Mouse (Mus musculus): ENCODE results near the gene Serinc1. TPM values are rescaled to one million over a fixed set of nuclear protein-coding genes. Genes with fewer than 3 reads are reported as not detected.
A peak's percentile ranks its signal among the peaks of the same experiment; 100 is the strongest.
"Not testable (repeated sequence)": the region's sequence is repeated elsewhere in the genome, so short reads cannot be mapped to it uniquely, and the experiment has no call there.

The Serinc1 gene
- polyA plus RNA-seq (2012; ENCODE audit: insufficient read depth, insufficient read length, missing spikeins) = 187 and 188 TPM in 2 replicates

- Histone ChIP-seq H3K4me3 (ENCODE audit: insufficient read depth, low read length) (peak within 1 kb of the TSS; percentile 74), H3K27ac (ENCODE audit: insufficient read depth, low read depth, low read length) (peak within 1 kb of the TSS; percentile 67)
- no peak for TF ChIP-seq POLR2A (IDR thresholded peaks at IDR 0.05; ENCODE audit: borderline replicate concordance, low read depth, low read length)
These were observed at the start of gene Serinc1 for GRCm38 (mm10) chr10:57532218-57533101. Serinc1 (minus strand) TSS chr10:57532530.

GRCm38 (mm10) chr10:57576721-57577120, 44.4 kb upstream of the Serinc1 start:
- no peak overlapping the region for H3K4me3 ChIP-seq (ENCODE audit: insufficient read depth, low read length)
- TF ChIP-seq CTCF (IDR thresholded peaks at IDR 0.05; ENCODE audit: low read depth, low read length) = no peak
- TF ChIP-seq POLR2A (IDR thresholded peaks at IDR 0.05; ENCODE audit: borderline replicate concordance, low read depth, low read length) = no peak
- H3K4me1 ChIP-seq (ENCODE audit: control insufficient read depth, insufficient read depth, low read length) = no peaks in the 10 kb centered on the region
- no peak overlapping the region for H3K27ac ChIP-seq (ENCODE audit: insufficient read depth, low read depth, low read length)

More at GRCm38 (mm10) chr10:57532218-57533101, at the start of gene Serinc1:
- peaks cover 4% of the 10 kb centered on the region for H3K4me1 ChIP-seq (ENCODE audit: control insufficient read depth, insufficient read depth, low read length)

- no peak overlapping the region for H3K27ac ChIP-seq (ENCODE audit: insufficient read depth, low read depth, low read length)
- no peak overlapping the region for H3K4me3 ChIP-seq (ENCODE audit: insufficient read depth, low read length)
- H3K4me1 ChIP-seq (ENCODE audit: control insufficient read depth, insufficient read depth, low read length) = peaks cover 7% of the 10 kb centered on the region
- TF ChIP-seq POLR2A (IDR thresholded peaks at IDR 0.05; ENCODE audit: borderline replicate concordance, low read depth, low read length) (no peak), CTCF (IDR thresholded peaks at IDR 0.05; ENCODE audit: low read depth, low read length) (no peak)
These were observed 39.8 kb upstream of the Serinc1 start for GRCm38 (mm10) chr10:57572130-57572529.

GRCm38 (mm10) chr10:57571211-57571730, 38.9 kb upstream of the Serinc1 start:
- TF ChIP-seq CTCF (IDR thresholded peaks at IDR 0.05; ENCODE audit: low read depth, low read length) (no peak), POLR2A (IDR thresholded peaks at IDR 0.05; ENCODE audit: borderline replicate concordance, low read depth, low read length) (no peak)
- Histone ChIP-seq H3K4me3 (ENCODE audit: insufficient read depth, low read length) (no peak overlapping the region), H3K27ac (ENCODE audit: insufficient read depth, low read depth, low read length) (no peak overlapping the region), H3K4me1 (ENCODE audit: control insufficient read depth, insufficient read depth, low read length) (peaks cover 7% of the 10 kb centered on the region)

- peaks cover 7% of the 10 kb centered on the region for H3K4me1 ChIP-seq (ENCODE audit: control insufficient read depth, insufficient read depth, low read length)
These were observed 36.9 kb upstream of the Serinc1 start for GRCm38 (mm10) chr10:57569023-57569931.

GRCm38 (mm10) chr10:57566221-57566620, 33.9 kb upstream of the Serinc1 start:
- no peak for TF ChIP-seq CTCF (IDR thresholded peaks at IDR 0.05; ENCODE audit: low read depth, low read length)
- no peak for TF ChIP-seq POLR2A (IDR thresholded peaks at IDR 0.05; ENCODE audit: borderline replicate concordance, low read depth, low read length)
- H3K4me1 ChIP-seq (ENCODE audit: control insufficient read depth, insufficient read depth, low read length) = peaks cover 7% of the 10 kb centered on the region
- H3K27ac ChIP-seq (ENCODE audit: insufficient read depth, low read depth, low read length) = no peak overlapping the region
- no peak overlapping the region for H3K4me3 ChIP-seq (ENCODE audit: insufficient read depth, low read length)

More at GRCm38 (mm10) chr10:57569023-57569931, 36.9 kb upstream of the Serinc1 start:
- Histone ChIP-seq H3K4me3 (ENCODE audit: insufficient read depth, low read length) (no peak overlapping the region), H3K27ac (ENCODE audit: insufficient read depth, low read depth, low read length) (no peak overlapping the region)
- TF ChIP-seq CTCF (IDR thresholded peaks at IDR 0.05; ENCODE audit: low read depth, low read length) (no peak), POLR2A (IDR thresholded peaks at IDR 0.05; ENCODE audit: borderline replicate concordance, low read depth, low read length) (no peak)

GRCm38 (mm10) chr10:57557597-57557996, 25.3 kb upstream of the Serinc1 start:
- Histone ChIP-seq H3K4me3 (ENCODE audit: insufficient read depth, low read length) (no peak overlapping the region), H3K4me1 (ENCODE audit: control insufficient read depth, insufficient read depth, low read length) (no peaks in the 10 kb centered on the region), H3K27ac (ENCODE audit: insufficient read depth, low read depth, low read length) (no peak overlapping the region)
- TF ChIP-seq CTCF (IDR thresholded peaks at IDR 0.05; ENCODE audit: low read depth, low read length) (no peak), POLR2A (IDR thresholded peaks at IDR 0.05; ENCODE audit: borderline replicate concordance, low read depth, low read length) (no peak)

GRCm38 (mm10) chr10:57553719-57554118, 21.4 kb upstream of the Serinc1 start:
- no peak overlapping the region for H3K4me3 ChIP-seq (ENCODE audit: insufficient read depth, low read length)
- TF ChIP-seq CTCF (IDR thresholded peaks at IDR 0.05; ENCODE audit: low read depth, low read length) (no peak), POLR2A (IDR thresholded peaks at IDR 0.05; ENCODE audit: borderline replicate concordance, low read depth, low read length) (no peak)
- no peaks in the 10 kb centered on the region for H3K4me1 ChIP-seq (ENCODE audit: control insufficient read depth, insufficient read depth, low read length)
- no peak overlapping the region for H3K27ac ChIP-seq (ENCODE audit: insufficient read depth, low read depth, low read length)

- Histone ChIP-seq H3K4me1 (ENCODE audit: control insufficient read depth, insufficient read depth, low read length) (no peaks in the 10 kb centered on the region), H3K27ac (ENCODE audit: insufficient read depth, low read depth, low read length) (no peak overlapping the region), H3K4me3 (ENCODE audit: insufficient read depth, low read length) (no peak overlapping the region)
- TF ChIP-seq POLR2A (IDR thresholded peaks at IDR 0.05; ENCODE audit: borderline replicate concordance, low read depth, low read length) (no peak), CTCF (IDR thresholded peaks at IDR 0.05; ENCODE audit: low read depth, low read length) (no peak)
These were observed 17.3 kb upstream of the Serinc1 start for GRCm38 (mm10) chr10:57549631-57550030.

GRCm38 (mm10) chr10:57543890-57544289, 11.6 kb upstream of the Serinc1 start:
- not testable (repeated sequence) for H3K27ac ChIP-seq (ENCODE audit: insufficient read depth, low read depth, low read length); H3K4me3 ChIP-seq (ENCODE audit: insufficient read depth, low read length); H3K4me1 ChIP-seq (ENCODE audit: control insufficient read depth, insufficient read depth, low read length)
